Mouse (Mus musculus): Measurements from ENCODE around the gene Atg2a. TPM values are rescaled to one million over a fixed set of nuclear protein-coding genes. Genes with fewer than 3 reads are reported as not detected.
A peak's percentile ranks its signal among the peaks of the same experiment; 100 is the strongest.

The Atg2a gene
- 10 to 100 TPM; 30.7 to 33.3 TPM for total RNA-seq (2021)
- long read RNA-seq, experiment 1, partial matches to known transcripts, result 12 of 14 reads
- long read RNA-seq, experiment 1, other reads (novel, unspliced or antisense), result 2 of 14 reads
- long read RNA-seq, experiment 2, partial matches to known transcripts, result 1 of 2 reads
- long read RNA-seq, experiment 2, other reads (novel, unspliced or antisense), result 1 of 2 reads

DNA sequence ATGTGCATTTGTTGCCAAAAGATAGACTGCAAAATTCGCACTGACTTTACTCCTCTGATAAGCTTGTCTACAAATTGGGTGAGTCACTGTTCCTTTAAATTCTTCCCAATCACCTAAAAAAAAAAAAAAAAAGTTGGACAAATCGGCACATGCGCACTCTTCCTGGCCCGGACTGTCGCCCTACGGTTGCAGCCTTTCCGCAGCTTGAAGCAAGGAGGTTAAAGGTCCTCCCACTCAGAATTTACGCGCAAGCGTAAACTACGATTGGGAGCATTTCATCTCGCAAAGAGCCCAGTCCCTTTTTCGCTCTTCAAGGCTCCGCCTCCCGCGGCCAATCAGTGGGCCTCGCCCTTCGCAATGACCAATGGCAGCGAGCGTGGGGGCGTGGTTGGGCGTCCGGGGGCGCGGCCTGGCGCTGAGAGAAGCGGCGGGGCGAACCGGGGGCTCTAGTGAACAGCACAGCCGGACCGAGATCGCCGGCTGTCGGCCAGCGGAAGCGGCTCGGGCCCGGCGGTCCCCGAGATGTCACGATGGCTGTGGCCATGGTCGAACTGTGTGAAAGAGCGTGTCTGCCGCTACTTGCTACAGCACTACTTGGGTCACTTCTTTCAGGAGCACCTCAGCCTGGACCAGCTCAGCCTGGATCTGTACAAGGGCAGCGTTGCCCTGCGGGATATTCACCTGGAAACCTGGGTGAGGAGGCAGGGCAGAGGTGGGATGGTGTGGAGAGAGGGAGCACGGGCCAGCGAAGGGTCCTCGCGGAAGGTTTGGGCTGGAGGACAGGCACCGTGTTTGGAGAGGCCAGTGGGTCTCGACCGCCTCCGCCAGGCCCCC lies at the start of gene Atg2a:
Gene Atg2a, plus strand, starts transcription at position 395 of the 834 bp plus-strand sequence.
- peak; percentile 99 for DNase-seq

DNA sequence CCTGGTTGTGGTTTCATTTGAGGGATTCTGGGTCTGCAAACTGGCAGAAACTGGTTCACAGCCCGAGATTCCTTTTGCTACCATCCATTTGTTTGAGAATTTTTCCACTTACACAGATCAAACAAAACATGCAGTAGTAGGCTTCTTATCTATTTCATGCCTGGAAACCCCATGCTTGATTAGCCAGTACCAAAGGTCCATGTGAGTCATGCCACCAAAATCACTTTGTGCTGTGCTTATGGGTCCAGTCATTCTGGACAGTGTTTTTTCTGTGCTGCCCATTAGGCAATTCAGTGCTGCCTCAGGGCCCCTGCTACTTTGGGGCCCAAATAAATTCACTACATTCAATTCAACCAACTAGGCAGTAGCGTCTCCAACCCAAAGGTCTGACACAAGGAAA lies 37.2 kb upstream of the Atg2a start:
- DNase-seq, result no peak

DNA sequence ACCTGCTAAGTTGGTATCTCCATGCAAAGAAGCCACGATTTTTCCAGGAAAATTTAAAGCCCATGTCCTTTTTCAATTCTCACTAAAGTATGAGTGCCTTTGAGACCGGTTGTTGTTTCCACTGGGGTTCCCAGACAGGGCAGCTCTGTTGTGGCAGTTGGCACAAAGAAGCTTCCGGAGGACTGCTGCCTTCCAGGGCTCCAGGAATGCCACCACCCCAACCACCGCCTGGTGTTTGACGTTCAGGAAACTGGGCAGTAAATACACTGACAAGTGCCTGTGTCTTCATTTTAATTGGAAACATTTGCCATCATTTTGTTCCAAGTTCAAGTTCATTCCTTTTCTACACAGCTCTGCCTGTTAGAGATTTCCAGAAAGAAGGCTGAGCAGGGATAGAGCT lies 34.8 kb upstream of the Atg2a start:
- DNase-seq, result no peak

DNA sequence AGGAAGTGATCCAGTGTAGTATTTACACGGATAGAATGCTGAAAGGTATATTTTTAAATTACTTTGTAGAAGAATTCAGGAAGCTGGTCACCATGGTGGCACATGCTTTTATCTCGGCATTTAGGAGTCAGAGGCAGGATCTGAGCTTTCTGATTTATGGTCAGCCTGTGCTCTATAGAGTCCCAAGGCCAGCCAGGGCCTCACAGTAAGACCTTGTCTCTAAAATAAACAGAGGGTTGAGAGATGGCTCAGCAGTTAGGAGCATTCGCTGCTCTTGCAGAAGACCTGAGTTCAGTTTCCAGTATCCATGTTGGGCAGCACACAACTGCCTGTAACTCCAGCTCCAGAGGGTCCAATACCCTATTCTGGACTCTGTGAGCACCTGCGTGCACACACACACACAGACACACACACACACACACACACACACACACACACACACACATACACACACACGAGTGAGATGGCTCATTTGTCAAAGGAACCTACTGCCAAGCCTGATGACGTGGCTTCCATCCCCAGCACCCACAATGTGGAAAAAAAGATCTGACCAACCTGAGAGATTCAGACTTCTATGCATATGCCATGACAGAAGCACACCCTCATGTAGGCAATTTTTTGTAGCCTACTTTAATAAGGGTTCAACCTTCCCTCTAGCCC lies 25.3 kb upstream of the Atg2a start:
- DNase-seq, result peak; percentile 53 to 64

DNA sequence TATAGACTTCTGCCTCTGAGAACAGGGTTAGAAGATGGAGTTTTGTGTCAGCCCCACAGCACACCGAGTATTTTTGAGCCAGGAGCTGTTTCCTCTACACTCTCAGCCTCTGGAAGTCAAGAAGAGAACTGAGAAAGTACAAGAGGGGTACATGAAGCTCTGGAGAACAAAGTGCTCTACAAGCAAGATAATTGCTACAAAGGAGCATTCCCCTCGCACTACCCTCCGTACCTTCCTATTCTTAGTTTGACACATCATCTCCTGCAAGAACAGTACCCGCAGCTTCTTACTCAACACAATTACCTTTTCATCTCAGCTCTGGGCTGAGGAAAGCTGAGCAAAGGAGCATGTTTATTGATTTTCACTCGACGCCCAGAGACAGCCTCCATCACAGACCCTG lies 22.9 kb upstream of the Atg2a start:
- DNase-seq, result no peak

DNA sequence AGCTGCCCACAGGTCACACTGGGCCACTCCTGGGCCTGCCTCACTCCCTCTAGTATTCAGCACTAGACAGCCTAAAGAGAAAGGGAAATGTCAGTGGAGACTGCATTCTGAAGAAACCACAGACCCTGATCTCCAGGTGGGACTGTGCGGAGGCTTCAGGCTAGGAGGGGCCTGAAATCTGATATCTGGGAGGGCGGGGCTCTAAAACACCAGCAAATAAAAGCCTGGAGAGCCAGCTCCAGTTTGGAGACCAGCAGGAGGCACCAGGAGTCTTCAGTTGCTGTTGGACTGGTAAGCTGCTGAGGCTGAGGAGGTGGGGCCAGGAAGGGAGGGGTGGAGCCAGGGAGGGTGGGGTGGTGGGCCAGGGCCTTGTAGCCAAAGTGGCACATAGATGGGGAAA lies 15.3 kb upstream of the Atg2a start, which contains the start of gene Gpha2:
Gene Gpha2, plus strand, starts transcription at position 246 of the 400 bp plus-strand sequence.
- peak; percentile 36 to 53 for DNase-seq

DNA sequence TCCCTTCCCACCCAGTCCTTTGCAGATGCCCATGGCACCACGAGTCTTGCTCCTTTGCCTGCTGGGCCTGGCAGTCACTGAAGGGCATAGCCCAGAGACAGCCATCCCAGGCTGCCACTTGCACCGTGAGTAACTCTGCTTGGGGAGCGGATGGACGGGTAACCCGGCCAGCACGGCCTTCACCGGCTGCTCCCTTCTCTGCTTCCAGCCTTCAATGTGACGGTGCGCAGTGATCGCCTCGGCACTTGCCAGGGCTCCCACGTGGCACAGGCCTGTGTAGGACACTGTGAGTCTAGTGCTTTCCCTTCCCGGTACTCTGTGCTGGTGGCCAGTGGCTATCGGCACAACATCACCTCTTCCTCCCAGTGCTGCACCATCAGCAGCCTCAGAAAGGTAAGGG lies 14.7 kb upstream of the Atg2a start:
- peak; percentile 77 to 84 for DNase-seq

DNA sequence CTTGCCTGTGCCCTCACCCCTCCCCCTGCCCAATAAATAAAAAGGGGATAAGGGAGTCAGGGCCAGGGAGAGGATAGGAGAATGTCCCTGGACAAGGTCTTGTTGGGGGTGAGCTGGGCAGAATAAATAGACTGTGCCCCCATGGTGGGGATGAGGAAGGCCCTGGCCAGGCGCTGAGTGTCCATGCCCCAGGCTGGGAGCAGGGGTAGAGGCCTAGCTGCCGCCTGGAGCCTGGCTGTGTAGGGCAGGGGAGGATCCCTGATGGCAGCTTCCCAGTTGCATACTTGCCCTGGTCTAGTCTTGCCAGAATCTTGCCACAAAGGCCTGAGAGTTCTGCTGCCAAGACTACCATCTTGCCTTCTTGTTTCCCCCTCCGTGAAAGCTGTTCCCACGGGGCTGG lies 13.6 kb upstream of the Atg2a start:
- no peak for DNase-seq

DNA sequence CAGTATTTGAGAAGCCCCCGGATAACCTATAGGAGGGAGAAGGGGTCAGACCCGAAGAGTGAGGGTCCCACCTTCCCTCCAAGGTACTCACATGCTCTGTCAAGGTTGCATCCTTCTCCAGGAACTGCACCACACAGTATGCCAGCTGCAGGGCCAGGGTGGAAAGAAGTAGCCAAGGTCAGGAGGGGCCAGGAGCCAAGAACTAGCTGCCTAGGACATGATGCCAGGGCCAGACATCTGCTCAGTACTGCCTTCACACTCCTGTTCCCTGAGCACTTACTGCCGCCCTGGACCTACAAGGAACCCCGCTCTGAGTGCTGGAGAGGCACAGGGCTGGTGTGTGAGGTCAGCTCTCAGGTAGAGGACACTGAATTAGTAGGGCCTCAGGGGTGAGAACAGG lies 11.1 kb upstream of the Atg2a start:
- DNase-seq, result peak; percentile 87 to 88

DNA sequence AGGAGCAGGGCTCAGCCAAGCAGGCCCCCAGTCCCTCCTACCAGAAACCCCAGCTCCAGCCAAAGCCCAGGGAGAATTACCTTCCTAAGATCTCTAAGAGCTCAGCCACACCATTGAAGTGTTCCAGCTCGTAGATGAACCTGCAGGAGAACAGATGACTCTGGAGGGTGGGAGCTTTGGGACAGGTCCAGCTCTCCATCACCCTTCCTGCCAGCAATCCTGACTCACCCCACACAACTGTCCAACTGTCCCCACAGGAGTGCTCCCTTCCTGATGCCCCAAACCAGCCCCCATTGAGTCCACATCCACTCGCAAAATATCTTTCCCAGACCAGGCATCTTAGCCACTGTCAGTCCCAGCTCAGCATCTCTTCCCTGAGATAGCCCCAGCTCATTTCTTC lies 10.4 kb upstream of the Atg2a start:
- peak; percentile 65 to 68 for DNase-seq

DNA sequence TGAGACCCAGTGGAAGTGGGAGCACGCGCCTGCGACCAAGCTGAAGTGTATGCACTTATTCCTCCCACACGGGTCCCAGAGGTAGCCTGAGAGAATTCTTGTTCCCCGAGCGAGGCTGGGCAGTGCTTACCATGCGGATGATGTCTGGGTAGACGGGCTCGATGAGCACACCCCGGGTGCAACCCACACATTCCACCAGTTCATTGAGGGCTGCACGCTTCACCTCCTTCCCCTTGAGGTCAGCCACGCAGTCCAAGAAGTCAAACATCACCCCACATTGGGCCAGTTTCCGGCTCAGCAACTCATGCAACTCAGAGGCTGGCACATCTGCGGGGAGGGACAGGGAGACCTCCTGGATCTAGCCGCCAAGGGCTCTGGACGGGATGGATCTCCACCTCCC lies 7.8 kb upstream of the Atg2a start:
- no peak for DNase-seq

DNA sequence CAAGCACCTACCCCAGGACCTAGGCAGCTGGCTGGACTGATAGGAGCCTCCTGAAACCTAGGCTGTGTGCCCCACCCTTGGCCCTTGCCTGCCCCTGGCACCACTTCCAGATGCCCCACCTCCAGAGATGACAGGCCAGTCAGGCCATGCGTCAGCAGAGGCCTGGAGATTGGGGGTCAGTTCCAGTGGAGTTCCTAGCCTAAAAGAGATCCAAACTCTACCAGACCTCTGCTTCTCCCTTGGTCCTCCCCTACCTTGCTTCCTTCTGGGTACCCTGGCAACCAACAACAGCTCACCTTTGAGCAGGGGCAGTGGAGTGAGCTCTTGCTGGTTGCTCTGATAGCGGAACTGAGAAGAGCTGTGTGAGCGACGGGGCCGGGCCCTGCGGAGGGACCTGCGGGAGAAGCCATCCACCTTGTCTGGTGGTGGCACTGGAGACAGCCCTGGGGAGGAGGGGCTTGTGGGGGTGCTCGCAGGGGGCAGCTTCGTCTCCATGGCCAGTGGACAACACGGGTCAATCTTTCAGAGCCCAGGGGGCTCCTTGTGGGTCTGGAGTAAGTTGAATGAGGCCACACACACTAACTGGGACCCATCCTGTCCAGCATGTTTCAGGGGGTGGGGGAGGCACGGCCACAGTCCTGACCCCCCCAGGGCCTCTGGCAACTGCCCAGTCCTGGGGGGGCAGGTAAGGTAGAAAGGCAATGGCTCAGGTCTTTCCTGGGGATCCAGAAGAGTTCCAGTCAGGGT lies 7.0 kb upstream of the Atg2a start:
- DNase-seq, result peak; percentile 72 to 73

DNA sequence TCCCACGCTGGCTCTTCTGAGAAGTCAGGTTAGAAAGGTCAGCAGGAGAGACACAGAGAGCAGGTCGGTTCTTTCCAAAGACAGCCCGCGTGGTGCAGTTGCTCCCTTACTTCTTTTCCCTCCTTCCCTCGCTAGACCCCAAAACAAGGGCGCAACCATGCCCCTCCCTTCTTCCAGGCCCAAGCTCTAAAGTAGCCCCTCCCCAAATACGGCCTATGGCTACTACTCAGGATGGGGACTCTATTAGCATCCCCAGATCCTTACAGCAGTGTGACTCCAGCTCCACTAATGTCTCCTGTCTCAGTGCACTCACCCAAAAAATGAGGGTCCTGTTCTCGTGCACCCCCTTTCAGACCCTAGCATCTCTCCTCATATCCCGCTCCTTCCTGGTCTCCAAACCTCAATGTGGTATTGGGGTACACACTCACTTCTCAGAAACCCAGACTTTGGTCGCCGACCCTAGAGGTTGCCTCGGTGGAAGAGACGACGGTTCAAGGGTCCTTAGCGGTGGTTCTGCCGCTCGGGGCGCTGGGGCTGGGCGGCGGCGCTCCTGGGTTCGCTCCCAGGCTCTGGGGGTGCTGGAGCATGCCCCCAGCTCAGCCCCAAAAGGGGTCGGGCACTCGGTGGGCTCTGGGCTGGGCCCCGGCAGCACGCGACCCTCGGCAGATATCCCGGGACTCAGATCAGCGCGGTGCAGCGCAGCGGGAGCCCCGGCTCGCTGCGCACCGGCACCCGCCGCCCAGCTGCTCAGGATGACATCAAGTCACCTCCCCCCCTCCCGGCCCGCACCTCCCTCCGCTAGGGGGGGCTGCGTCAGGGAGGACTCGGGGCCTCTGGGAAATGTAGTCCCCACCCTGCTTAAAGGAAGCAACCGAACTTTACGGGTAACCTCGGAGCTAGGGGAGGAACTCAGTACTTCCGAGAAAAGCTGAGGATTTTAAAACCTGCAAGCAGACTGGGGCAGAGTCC lies 6.1 kb upstream of the Atg2a start, which contains the start of gene Ppp2r5b:
Gene Ppp2r5b, minus strand, starts transcription at position 789 of the 969 bp plus-strand sequence.
- peak; percentile 96 to 98 for DNase-seq

DNA sequence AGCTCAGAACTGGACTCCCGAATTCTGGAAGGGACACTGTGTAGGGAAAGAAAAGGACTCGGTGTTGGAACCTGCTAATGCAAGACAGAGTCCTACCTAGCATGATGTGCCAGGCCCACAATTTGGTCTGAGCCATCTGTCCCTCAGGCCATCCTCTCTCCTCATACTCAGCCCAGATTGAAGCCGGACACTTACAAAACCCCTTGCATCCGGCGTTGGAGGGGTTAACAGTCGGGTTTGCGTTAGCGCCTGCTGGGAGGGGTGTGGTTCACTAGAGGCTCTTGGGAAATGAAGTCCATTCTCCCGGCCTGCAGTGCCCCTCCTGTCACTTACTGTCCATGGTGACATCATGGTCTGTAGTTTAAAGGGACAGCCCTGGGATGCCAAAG lies 5.4 kb upstream of the Atg2a start:
- peak; percentile 92 for DNase-seq

DNA sequence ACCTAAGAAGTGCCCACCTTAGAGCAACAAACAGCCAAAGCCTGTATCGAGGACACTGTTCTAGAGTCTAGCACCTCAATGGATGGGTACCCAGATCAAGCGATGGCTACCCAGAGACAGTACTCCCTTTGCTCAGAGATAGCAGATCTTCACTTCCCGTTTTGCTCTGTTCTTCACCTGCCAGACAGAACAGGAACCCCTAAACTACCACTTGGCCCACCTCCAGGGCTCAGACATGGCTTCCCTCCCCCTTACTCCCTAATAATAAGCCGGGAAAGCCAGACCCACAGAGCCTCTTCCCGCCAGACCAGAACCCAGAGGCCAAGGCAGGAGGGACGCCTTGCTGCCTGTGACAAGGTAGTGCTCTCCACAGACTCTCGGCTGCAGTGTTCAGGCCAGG lies 4.6 kb upstream of the Atg2a start:
- DNase-seq, result no peak

DNA sequence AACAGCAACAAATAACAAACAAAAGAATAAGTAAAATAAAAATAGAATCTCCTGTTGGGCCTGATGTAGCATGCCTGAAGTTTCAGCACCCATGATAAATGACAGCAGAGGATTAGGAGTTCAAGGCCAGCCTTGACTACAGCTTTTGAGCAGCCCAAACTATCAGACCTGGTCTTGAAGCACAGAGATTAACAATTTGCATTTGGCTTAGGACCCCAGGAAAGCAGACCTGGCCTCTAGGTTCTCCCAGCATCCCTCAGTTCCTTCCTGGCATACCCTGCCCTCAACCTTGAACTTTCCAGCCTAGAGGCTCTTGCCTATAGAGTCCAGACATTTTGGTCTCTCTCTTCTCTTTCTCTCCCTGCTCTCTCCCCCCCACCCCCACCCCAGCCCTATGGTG lies 2.7 kb upstream of the Atg2a start:
- no peak for DNase-seq

DNA sequence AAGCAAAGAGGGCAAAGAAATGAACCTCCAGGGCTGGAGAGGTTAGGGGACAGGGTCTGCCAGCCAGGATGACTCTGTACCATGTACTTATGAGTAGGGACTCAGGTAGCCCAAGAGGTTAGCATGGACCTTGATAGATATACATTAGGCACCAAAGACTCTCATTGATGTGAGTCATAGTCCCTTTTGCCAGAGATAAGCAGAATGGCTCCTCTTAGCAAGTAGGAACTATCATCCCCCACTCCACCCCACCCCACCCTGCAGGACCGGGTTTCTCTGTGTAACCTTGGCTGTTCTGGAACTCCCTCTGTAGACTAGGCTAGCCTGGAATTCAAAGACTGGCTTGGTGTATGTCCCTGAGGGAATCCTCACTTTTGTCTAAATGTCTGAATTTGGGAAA lies 1.3 kb upstream of the Atg2a start:
- DNase-seq, result no peak

DNA sequence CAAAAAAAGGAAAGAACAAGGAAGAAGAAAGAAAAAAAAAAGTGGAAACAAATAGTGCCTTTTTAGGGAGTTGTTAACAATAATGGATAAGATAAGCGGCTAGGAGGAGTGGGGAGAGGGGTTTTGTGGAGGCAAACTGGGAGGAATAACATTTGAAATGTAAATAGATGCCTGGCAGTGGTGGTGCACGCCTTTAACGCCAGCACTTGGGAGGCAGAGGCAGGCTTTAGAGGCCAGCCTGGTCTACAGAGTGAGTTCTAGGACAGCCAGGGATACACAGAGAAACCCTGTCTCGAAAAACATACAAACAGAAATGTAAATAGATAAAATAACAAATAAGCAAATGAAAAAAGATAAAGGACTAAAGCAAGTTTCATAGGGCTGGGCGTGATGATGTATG lies 743 bp upstream of the Atg2a start:
- no peak for DNase-seq

DNA sequence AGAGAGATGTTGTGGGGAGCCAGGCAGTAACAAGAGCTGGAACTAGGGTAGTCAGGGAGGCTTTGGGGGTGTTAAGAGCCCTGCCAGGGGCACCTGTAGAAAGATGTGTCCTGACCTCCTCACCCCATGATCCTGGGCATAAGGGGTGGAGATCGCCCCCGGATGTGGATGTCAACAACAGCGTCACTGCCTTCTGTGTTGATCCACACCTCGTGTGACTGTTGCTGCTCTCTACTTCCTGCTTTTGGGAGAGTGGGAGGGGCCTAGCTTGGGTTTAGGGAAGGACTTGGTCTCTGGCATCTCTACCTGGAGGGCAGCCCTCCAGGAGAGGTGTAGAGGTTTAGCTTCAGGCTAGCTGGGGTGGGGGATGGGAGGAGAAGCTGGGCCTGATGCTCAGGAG lies 813 bp downstream of the Atg2a start:
- peak; percentile 60 to 75 for DNase-seq

DNA sequence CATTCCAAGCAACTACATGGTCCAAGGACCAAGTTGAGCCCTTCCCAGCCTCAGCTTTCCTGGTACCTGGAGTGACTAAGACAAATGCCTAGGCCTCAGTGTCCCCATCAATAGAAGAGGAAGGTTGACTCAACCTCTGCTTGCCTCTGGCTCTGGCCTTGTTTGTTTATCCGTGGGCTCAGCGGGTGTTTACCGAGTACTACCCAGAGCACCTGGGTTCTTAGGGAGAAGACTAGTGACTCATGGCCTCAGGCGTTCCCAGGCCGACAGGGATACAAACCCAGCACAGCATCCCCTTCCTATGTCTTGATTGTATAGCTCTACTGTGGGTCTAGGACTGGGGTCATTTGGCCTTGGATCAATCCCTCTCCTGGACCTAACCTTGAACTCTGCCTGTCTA lies 1.8 kb downstream of the Atg2a start:
- DNase-seq, result no peak

DNA sequence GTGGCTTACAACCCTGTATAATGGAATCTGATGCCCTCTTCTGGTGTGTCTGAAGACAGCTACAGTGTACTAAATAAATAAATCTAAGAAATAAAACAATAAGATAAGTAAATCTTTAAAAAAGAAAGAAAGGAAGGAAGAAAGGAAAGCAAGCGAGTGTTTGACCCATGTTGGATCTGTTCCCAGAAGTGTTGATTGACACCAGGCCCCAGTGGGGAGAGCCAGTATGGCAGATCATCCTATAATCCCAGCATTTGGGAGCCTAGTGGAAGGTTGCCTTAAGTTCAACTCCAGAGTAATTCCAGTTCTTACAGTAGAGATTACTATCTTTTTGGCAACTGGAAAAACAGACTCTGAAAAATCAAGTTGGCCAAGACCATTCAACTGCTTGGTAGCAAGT lies 4.3 kb downstream of the Atg2a start:
- DNase-seq, result no peak
